In the genomic region with DNA sequence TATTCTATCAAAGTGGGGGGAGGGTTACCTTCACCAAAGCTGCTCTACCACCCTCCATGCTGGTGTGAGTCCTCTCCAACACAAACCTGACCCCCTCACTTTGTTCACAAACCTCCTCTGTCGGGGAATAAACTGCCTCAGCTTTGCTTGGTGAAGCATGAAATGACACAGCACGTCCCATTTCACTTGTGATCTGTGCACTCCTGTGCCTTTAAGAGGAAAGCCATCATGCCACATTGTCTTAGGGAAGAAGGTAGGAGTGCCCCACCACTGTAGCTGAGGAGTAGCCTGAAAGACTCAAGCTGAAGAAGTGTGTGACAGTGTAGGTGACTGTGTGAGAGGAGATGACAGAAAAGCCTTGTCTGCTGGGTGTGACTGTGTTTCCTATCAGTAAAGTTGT, we compare ENCODE assay signal across 14 mouse cellular contexts. TPM values are rescaled to one million over a fixed set of nuclear protein-coding genes. Genes with fewer than 3 reads are reported as not detected.
DNase-seq lines count a peak whose midpoint lies in the region; ATAC-seq and TF ChIP-seq lines count a peak whose summit lies in the region.
"Had no signal": no experiment of that assay in that cellular context is flagged by ENCODE, and none has a peak within 500 bp of the region (broad histone marks: within the 10 kb centered on the region; RNA-seq: fewer than 3 reads in every experiment).

No protein-coding gene starts in this region.

- intact Hi-C loops in heart, postnatal 14 days (cut with DNase I) = no loop called here

- no peak overlapping the region for H3K27ac ChIP-seq in kidney, embryonic 16.5 days (ENCODE audit: low read length)
- peak overlapping the region; percentile 83 for H3K27ac ChIP-seq in bone marrow macrophage, adult 2 months (ENCODE audit: insufficient read depth, low read depth, low read length)
- peak overlapping the region; percentile 45 for H3K27ac ChIP-seq in liver, embryonic 15.5 days (replicated peaks)
- H3K27ac ChIP-seq: hindbrain, embryonic 15.5 days; kidney, postnatal 0 days; limb, embryonic 13.5 days had no signal

- TF ChIP-seq CTCF in bone marrow macrophage, adult 2 months (IDR thresholded peaks at IDR 0.05; ENCODE audit: low read depth, low read length) = no peak

- 0 out of 2 replicates have a peak overlapping the region, but pooled peaks have one; percentile 4 for H3K4me2 ChIP-seq in kidney, embryonic 16.5 days (replicated peaks; ENCODE audit: low read depth, low read length)
- peak overlapping the region; percentile 88 for H3K4me2 ChIP-seq in liver, embryonic 15.5 days
- H3K4me2 ChIP-seq: hindbrain, embryonic 15.5 days; limb, embryonic 13.5 days had no signal

- 14% methylated on average over 2 of the region's 2 CpGs for WGBS in kidney, embryonic 16.5 days
- 53% methylated on average over 2 of the region's 2 CpGs for WGBS in liver, embryonic 15.5 days (ENCODE audit: insufficient replicate concordance)

- no peaks in the 10 kb centered on the region for H3K9me3 ChIP-seq in kidney, embryonic 16.5 days (ENCODE audit: low read length)
- no peaks in the 10 kb centered on the region for H3K9me3 ChIP-seq in liver, embryonic 15.5 days (replicated peaks)
- H3K9me3 ChIP-seq: hindbrain, embryonic 15.5 days; limb, embryonic 13.5 days had no signal

- peak; percentile 85 for DNase-seq in heart, adult 11 months
- DNase-seq in heart, postnatal 14 days = no peak
- DNase-seq in kidney, postnatal 14 days = no peak
- no peak for DNase-seq in cerebellum, postnatal 10 days
- DNase-seq in layer of hippocampus, postnatal 14 days (ENCODE audit: low spot score in 2 of 2) = no peak
- DNase-seq: lung, postnatal 4 days; thymus, adult 18-20 months had no signal

- H3K36me3 ChIP-seq in kidney, embryonic 16.5 days (ENCODE audit: insufficient read depth, low read length) = no peaks in the 10 kb centered on the region
- H3K36me3 ChIP-seq in liver, embryonic 15.5 days (replicated peaks) = no peaks in the 10 kb centered on the region
- H3K36me3 ChIP-seq: hindbrain, embryonic 15.5 days; limb, embryonic 13.5 days had no signal

- no peak for ATAC-seq in kidney, embryonic 16.5 days (ENCODE audit: low FRiP score, low TSS enrichment)
- no peak for ATAC-seq in liver, embryonic 15.5 days (ENCODE audit: insufficient read depth)

- no peak overlapping the region for H3K4me3 ChIP-seq in kidney, embryonic 16.5 days (ENCODE audit: low read length)
- peak overlapping the region; percentile 7 for H3K4me3 ChIP-seq in bone marrow macrophage, adult 2 months (ENCODE audit: insufficient read depth, low read length)
- peak overlapping the region; percentile 64 for H3K4me3 ChIP-seq in liver, embryonic 15.5 days (replicated peaks)
- H3K4me3 ChIP-seq: hindbrain, embryonic 15.5 days; limb, embryonic 13.5 days; myocyte had no signal

- no peaks in the 10 kb centered on the region for H3K27me3 ChIP-seq in kidney, embryonic 16.5 days (ENCODE audit: insufficient read depth, low read length)
- no peaks in the 10 kb centered on the region for H3K27me3 ChIP-seq in liver, embryonic 15.5 days
- H3K27me3 ChIP-seq: hindbrain, embryonic 15.5 days; limb, embryonic 13.5 days had no signal

- no peak for TF ChIP-seq POLR2A in bone marrow macrophage, adult 2 months (IDR thresholded peaks at IDR 0.05; ENCODE audit: borderline replicate concordance, low read depth, low read length)

- H3K4me1 ChIP-seq in kidney, embryonic 16.5 days (ENCODE audit: insufficient read depth, low read length) = peaks cover 55% of the 10 kb centered on the region
- peaks cover 62% of the 10 kb centered on the region for H3K4me1 ChIP-seq in bone marrow macrophage, adult 2 months (ENCODE audit: control insufficient read depth, insufficient read depth, low read length)
- peaks cover 50% of the 10 kb centered on the region for H3K4me1 ChIP-seq in liver, embryonic 15.5 days (replicated peaks)

- no peak overlapping the region for H3K9ac ChIP-seq in kidney, embryonic 16.5 days (replicated peaks; ENCODE audit: low read length)
- H3K9ac ChIP-seq in liver, embryonic 15.5 days = peak overlapping the region; percentile 41
- H3K9ac ChIP-seq: hindbrain, embryonic 15.5 days; limb, embryonic 13.5 days had no signal

RNA-seq across cellular contexts. Expression of gene Hist2h2be, which starts 4.5 kb away (rescaled TPM):
- 1 to 10 TPM; 6.9 to 7.7 TPM for total RNA-seq in heart, postnatal 14 days (2021)
- polyA plus RNA-seq in kidney, embryonic 16.5 days (2015; fragmentation: Nextera tagmentation; extraction: Ambion mirVana) = 11.1 and 16.9 TPM in 2 replicates
- polyA plus RNA-seq in bone marrow macrophage, adult 2 months (2012; ENCODE audit: insufficient read depth, insufficient read length, missing spikeins) = 13.0 and 13.9 TPM in 2 replicates
- polyA plus RNA-seq in liver, embryonic 15.5 days (2015; fragmentation: Nextera tagmentation; extraction: Ambion mirVana) = 6.5 and 7.7 TPM in 2 replicates
- 1 to 10 TPM; 4.0 to 4.8 TPM for total RNA-seq in layer of hippocampus, postnatal 14 days (2021)

RNA-seq across cellular contexts. Expression of gene Hist2h2ac, which starts 4.7 kb away (rescaled TPM):
- 10 to 100 TPM; 47.6 to 77.3 TPM for total RNA-seq in heart, postnatal 14 days (2021)
- 7.0 and 7.5 TPM in 2 replicates for polyA plus RNA-seq in kidney, embryonic 16.5 days (2015; fragmentation: Nextera tagmentation; extraction: Ambion mirVana)
- polyA plus RNA-seq in bone marrow macrophage, adult 2 months (2012; ENCODE audit: insufficient read depth, insufficient read length, missing spikeins) = not detected in 2 replicates
- 16.1 and 18.0 TPM in 2 replicates for polyA plus RNA-seq in liver, embryonic 15.5 days (2015; fragmentation: Nextera tagmentation; extraction: Ambion mirVana)
- total RNA-seq in layer of hippocampus, postnatal 14 days (2021) = 10 to 100 TPM; 28.2 to 31.3 TPM

RNA-seq across cellular contexts. Expression of gene Hist2h2ab, which starts 5.8 kb away (rescaled TPM):
- 1 to 10 TPM; 4.4 to 5.2 TPM for total RNA-seq in heart, postnatal 14 days (2021)
- polyA plus RNA-seq in kidney, embryonic 16.5 days (2015; fragmentation: Nextera tagmentation; extraction: Ambion mirVana) = 0.87 TPM in 1 of 2 replicates, not detected in the other
- not detected in 2 replicates for polyA plus RNA-seq in bone marrow macrophage, adult 2 months (2012; ENCODE audit: insufficient read depth, insufficient read length, missing spikeins)
- polyA plus RNA-seq in liver, embryonic 15.5 days (2015; fragmentation: Nextera tagmentation; extraction: Ambion mirVana) = 0.40 and 0.58 TPM in 2 replicates
- 10 to 100 TPM in 1 of 2 experiments, 1 to 10 TPM in 1; 9.4 to 10.4 TPM for total RNA-seq in layer of hippocampus, postnatal 14 days (2021)
- polyA plus RNA-seq: kidney, postnatal 0 days; limb, embryonic 13.5 days; myocyte had no signal

RNA-seq across cellular contexts. Expression of gene Bola1, which starts 5.9 kb away (rescaled TPM):
- total RNA-seq in heart, postnatal 14 days (2021) = 10 to 100 TPM; 17.5 to 18.2 TPM
- 50.1 and 51.3 TPM in 2 replicates for polyA plus RNA-seq in kidney, embryonic 16.5 days (2015; fragmentation: Nextera tagmentation; extraction: Ambion mirVana)
- polyA plus RNA-seq in bone marrow macrophage, adult 2 months (2012; ENCODE audit: insufficient read depth, insufficient read length, missing spikeins) = 14.1 and 19.0 TPM in 2 replicates
- 32.1 and 34.6 TPM in 2 replicates for polyA plus RNA-seq in liver, embryonic 15.5 days (2015; fragmentation: Nextera tagmentation; extraction: Ambion mirVana)
- total RNA-seq in layer of hippocampus, postnatal 14 days (2021) = 10 to 100 TPM; 16.1 to 21.2 TPM

RNA-seq across cellular contexts. Expression of gene Hist2h3c2, which starts 13.5 kb away (rescaled TPM):
- 10 to 100 TPM; 22.1 to 48.5 TPM for total RNA-seq in heart, postnatal 14 days (2021)
- 3.1 and 3.7 TPM in 2 replicates for polyA plus RNA-seq in kidney, embryonic 16.5 days (2015; fragmentation: Nextera tagmentation; extraction: Ambion mirVana)
- 2.4 and 13.5 TPM in 2 replicates for polyA plus RNA-seq in bone marrow macrophage, adult 2 months (2012; ENCODE audit: insufficient read depth, insufficient read length, missing spikeins)
- 10.8 and 13.6 TPM in 2 replicates for polyA plus RNA-seq in liver, embryonic 15.5 days (2015; fragmentation: Nextera tagmentation; extraction: Ambion mirVana)
- 10 to 100 TPM; 11.3 to 14.7 TPM for total RNA-seq in layer of hippocampus, postnatal 14 days (2021)
